Mouse (Mus musculus): ENCODE data around the gene Fthl17d. TPM values are rescaled to one million over a fixed set of nuclear protein-coding genes. Genes with fewer than 3 reads are reported as not detected.
A peak's percentile ranks its signal among the peaks of the same experiment; 100 is the strongest.
"Not testable (repeated sequence)": the region's sequence is repeated elsewhere in the genome, so short reads cannot be mapped to it uniquely, and the experiment has no call there.

The Fthl17d gene
- not detected in 2 replicates for total RNA-seq (2017)

DNA sequence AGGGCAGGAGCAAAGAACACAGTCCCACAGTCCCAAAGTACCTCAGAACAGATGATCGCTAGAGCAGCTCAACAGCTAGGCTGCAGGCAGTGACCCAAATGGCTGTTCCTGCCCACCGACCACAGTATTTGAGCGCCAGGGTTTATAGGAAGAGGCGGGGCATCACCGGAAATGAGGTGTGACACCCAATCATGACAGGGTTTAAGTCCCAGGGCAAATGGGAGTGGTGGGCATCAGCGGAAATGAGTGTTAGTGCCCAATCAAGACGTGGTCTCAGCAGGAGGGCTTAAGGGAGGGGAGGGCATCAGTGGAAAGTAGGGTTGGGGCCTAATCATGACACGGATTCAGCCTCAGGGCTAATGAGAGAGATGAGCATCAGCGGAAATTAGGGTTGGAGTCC is at the start of gene Fthl17d:
Fthl17d (minus strand) TSS at position 101 of the 400 bp plus-strand sequence.
- not testable (repeated sequence) for ATAC-seq (replicated peaks in 1 of 2; ENCODE audit: insufficient read depth in 1 of 2, low FRiP score in 2 of 2, low TSS enrichment in 1 of 2, low read depth in 1 of 2, poor library complexity in 2 of 2, severe bottlenecking in 2 of 2)

DNA sequence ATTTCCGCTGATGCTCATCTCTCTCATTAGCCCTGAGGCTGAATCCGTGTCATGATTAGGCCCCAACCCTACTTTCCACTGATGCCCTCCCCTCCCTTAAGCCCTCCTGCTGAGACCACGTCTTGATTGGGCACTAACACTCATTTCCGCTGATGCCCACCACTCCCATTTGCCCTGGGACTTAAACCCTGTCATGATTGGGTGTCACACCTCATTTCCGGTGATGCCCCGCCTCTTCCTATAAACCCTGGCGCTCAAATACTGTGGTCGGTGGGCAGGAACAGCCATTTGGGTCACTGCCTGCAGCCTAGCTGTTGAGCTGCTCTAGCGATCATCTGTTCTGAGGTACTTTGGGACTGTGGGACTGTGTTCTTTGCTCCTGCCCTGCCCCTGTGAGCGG is 46.6 kb upstream of the Fthl17d start, which contains the start of gene Fthl17e:
Fthl17e (plus strand) TSS at position 301 of the 400 bp plus-strand sequence.
- not testable (repeated sequence) for ATAC-seq (replicated peaks in 1 of 2; ENCODE audit: insufficient read depth in 1 of 2, low FRiP score in 2 of 2, low TSS enrichment in 1 of 2, low read depth in 1 of 2, poor library complexity in 2 of 2, severe bottlenecking in 2 of 2)

DNA sequence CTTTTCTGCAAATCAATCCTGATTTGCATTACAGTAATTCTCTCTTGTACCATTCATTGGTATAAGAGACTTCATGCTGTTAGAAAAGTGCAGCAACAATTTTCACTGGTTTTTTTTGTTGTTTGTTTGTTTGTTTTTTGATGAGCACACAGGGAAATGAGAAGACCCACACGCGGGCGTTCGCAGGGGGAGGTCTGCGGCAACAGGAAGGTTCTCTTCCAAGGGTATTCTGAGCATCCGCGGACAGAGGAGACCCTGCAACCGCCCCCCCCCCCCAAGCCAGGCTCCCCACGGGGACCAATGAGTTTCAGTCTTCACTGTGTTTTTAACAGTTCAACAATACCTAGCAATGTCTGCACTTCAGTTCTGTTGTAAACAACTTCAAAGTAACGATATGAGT is 32.9 kb upstream of the Fthl17d start:
- ATAC-seq (replicated peaks in 1 of 2; ENCODE audit: insufficient read depth in 1 of 2, low FRiP score in 2 of 2, low TSS enrichment in 1 of 2, low read depth in 1 of 2, poor library complexity in 2 of 2, severe bottlenecking in 2 of 2): no peak

DNA sequence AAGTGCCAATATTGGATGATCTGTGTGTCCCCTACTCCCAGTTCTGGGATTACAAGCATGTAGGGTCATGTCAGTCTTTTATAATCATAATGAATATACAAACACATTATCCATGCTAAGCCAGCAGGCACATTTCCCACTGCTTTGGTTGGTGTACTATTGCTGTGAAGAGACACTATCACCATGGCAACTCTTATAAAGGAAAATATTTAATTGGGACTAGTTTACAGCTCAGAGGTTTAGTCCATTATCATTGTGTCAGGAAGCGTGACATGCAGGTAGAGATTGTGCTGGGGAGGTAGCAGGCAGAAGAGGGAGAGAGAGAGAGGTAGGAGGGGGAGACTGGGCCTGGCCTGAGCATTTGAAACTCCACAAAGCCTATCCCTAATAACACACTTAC is 29.5 kb upstream of the Fthl17d start:
- no peak for ATAC-seq (replicated peaks in 1 of 2; ENCODE audit: insufficient read depth in 1 of 2, low FRiP score in 2 of 2, low TSS enrichment in 1 of 2, low read depth in 1 of 2, poor library complexity in 2 of 2, severe bottlenecking in 2 of 2)

DNA sequence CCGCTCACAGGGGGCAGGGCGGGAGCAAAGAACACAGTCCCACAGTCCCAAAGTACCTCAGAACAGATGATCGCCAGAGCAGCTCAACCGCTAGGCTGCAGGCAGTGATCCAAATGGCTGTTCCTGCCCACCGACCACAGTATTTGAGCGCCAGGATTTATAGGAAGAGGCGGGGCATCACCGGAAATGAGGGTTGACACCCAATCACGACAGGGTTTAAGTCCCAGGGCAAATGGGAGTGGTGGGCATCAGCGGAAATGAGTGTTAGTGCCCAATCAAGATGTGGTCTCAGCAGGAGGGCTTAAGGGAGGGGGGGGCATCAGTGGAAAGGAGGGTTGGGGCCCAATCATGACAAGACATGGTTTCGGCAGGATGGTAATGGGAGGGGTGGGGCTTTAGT is 10.1 kb downstream of the Fthl17d start, which contains the start of gene Fthl17c:
Fthl17c (minus strand) TSS at position 101 of the 400 bp plus-strand sequence.
- ATAC-seq (replicated peaks in 1 of 2; ENCODE audit: insufficient read depth in 1 of 2, low FRiP score in 2 of 2, low TSS enrichment in 1 of 2, low read depth in 1 of 2, poor library complexity in 2 of 2, severe bottlenecking in 2 of 2): not testable (repeated sequence)

DNA sequence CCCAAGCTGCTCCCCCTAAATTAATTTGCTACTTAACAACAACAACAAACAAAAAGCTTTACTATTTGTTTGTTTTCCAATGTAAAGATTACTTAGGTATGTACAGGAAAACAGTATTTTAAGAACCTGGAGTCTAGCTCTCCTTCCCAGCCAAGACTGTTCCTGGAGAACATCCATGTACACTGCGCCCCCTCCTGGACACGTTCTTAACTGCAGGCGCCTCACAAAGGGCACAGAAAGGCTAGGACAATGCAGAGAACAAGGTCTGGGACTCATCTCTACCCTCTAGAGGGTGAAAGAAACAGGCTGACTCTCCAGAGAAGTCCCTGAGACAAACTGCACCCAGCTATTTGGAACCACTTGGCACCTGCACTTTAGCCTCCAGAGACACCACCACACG is 21.9 kb downstream of the Fthl17d start:
- ATAC-seq (replicated peaks in 1 of 2; ENCODE audit: insufficient read depth in 1 of 2, low FRiP score in 2 of 2, low TSS enrichment in 1 of 2, low read depth in 1 of 2, poor library complexity in 2 of 2, severe bottlenecking in 2 of 2): not testable (repeated sequence)

DNA sequence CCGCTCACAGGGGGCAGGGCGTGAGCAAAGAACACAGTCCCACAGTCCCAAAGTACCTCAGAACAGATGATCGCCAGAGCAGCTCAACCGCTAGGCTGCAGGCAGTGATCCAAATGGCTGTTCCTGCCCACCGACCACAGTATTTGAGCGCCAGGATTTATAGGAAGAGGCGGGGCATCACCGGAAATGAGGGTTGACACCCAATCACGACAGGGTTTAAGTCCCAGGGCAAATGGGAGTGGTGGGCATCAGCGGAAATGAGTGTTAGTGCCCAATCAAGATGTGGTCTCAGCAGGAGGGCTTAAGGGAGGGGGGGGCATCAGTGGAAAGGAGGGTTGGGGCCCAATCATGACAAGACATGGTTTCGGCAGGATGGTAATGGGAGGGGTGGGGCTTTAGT is 23.7 kb downstream of the Fthl17d start, which contains the start of gene Fthl17b:
Fthl17b (minus strand) TSS at position 101 of the 400 bp plus-strand sequence.
- ATAC-seq (replicated peaks in 1 of 2; ENCODE audit: insufficient read depth in 1 of 2, low FRiP score in 2 of 2, low TSS enrichment in 1 of 2, low read depth in 1 of 2, poor library complexity in 2 of 2, severe bottlenecking in 2 of 2): not testable (repeated sequence)

DNA sequence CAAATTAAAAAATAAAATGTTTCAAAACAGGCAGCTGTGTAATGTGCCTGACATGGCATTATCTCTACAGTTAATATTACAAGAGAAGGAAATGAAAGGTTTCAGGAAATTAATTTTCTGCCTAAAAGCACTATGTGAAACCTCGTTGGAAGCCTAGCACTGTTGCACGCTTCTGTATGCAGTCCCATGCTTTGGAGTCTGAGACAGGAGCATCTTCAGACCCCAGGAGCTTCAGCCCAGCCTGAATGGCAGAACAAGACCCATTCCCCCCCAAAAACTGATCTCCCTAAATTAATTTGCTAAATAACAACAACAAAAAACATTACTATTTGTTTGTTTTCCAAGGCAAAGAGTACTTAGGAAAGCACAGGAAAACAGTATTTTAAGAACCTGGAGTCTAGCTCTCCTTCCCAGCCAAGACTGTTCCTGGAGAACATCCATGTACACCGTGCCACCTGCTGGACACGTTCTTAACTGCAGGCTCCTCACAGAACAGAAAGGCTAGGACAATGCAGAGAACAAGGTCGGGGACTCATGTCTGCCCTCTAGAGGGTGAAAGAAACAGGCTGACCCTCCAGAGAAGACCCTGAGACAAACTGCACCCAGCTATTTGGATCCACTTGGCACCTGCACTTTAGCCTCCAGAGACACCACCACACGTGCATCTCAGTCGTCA is 38.3 kb downstream of the Fthl17d start:
- 0 out of 4 replicates have a peak, but pooled peaks of 1 of the 2 experiments have one; percentile 56 for ATAC-seq (replicated peaks in 1 of 2; ENCODE audit: insufficient read depth in 1 of 2, low FRiP score in 2 of 2, low TSS enrichment in 1 of 2, low read depth in 1 of 2, poor library complexity in 2 of 2, severe bottlenecking in 2 of 2)

DNA sequence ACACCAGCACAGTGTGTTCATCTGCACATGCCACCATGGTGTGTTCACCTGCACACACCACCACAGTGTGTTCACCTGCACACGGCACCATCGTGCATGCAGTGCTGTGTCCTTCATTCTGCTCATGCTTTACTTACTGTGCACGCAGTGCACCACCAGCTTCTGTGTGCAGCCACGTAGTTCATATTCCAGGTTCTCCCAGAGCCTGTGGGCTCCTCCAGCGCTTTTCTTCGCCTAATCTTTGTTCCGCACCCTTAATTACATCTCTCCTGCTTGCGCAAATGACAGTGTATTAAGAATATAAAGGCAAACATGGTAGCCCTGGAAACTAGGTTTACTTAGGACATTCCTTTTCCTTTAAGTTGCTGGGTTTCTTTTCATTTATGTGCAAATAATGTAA is 42.5 kb downstream of the Fthl17d start:
- no peak for ATAC-seq (replicated peaks in 1 of 2; ENCODE audit: insufficient read depth in 1 of 2, low FRiP score in 2 of 2, low TSS enrichment in 1 of 2, low read depth in 1 of 2, poor library complexity in 2 of 2, severe bottlenecking in 2 of 2)

Other genes starting within 250 kb of the Fthl17d start
- gene Ssx9, start 238.3 kb downstream of the Fthl17d start, total RNA-seq (2017): not detected in 2 replicates
- not detected in 2 replicates for gene Ssxb5, start 183.1 kb downstream of the Fthl17d start, total RNA-seq (2017)
- not detected in 2 replicates for gene Gm6592, start 142.8 kb downstream of the Fthl17d start, total RNA-seq (2017)
- gene Gm5751, start 112.5 kb downstream of the Fthl17d start, total RNA-seq (2017): not detected in 2 replicates
- gene B630019K06Rik, start 94.4 kb downstream of the Fthl17d start, total RNA-seq (2017): 2.1 and 2.8 TPM in 2 replicates
- gene Fthl17b, start 23.8 kb downstream of the Fthl17d start, total RNA-seq (2017): not detected in 2 replicates
- not detected in 2 replicates for gene Fthl17c, start 10.2 kb downstream of the Fthl17d start, total RNA-seq (2017)
- gene Fthl17e, start 46.7 kb upstream of the Fthl17d start, total RNA-seq (2017): not detected in 2 replicates
- not detected in 2 replicates for gene Fthl17f, start 76.3 kb upstream of the Fthl17d start, total RNA-seq (2017)
- gene 4930402K13Rik, start 117.8 kb upstream of the Fthl17d start, total RNA-seq (2017): not detected in 2 replicates
- gene Lancl3, start 213.1 kb upstream of the Fthl17d start, total RNA-seq (2017): 1.1 and 2.3 TPM in 2 replicates